Mouse (Mus musculus): Measurements from ENCODE around the gene Kremen1. TPM values are rescaled to one million over a fixed set of nuclear protein-coding genes. Genes with fewer than 3 reads are reported as not detected.

The Kremen1 gene
- polyA plus RNA-seq, 1 experiment from 2014 or later: 18.3 TPM

- DNase-seq (ENCODE audit: low spot score): no peak
- 34% methylated on average over 9 of the region's 9 CpGs for WGBS
- no peaks in the 10 kb centered on the region for H3K36me3 ChIP-seq (ENCODE audit: insufficient read depth, low read length)
- no peak for ATAC-seq (replicated peaks; ENCODE audit: low FRiP score, low read depth)
- H3K4me3 ChIP-seq (replicated peaks; ENCODE audit: low read depth, low read length): no peak overlapping the region
- no peaks in the 10 kb centered on the region for H3K9me3 ChIP-seq (replicated peaks; ENCODE audit: low read length)
- H3K27me3 ChIP-seq (ENCODE audit: insufficient read depth, low read length): no peaks in the 10 kb centered on the region
- H3K9ac ChIP-seq (ENCODE audit: low read depth, low read length): no peak overlapping the region
- TF ChIP-seq CTCF (IDR thresholded peaks at IDR 0.05; ENCODE audit: low read depth): no peak
- H3K4me1 ChIP-seq (replicated peaks; ENCODE audit: insufficient read depth, low read length): peaks cover 6% of the 10 kb centered on the region; the same call in 1 of the 2 replicates
- no peak overlapping the region for H3K27ac ChIP-seq
- no peak overlapping the region for H3K4me2 ChIP-seq (ENCODE audit: low read length)
These were observed 77.1 kb downstream of the Kremen1 start for GRCm38 (mm10) chr11:5184250-5184649.

GRCm38 (mm10) chr11:5182870-5183269, 78.5 kb downstream of the Kremen1 start:
- DNase-seq (ENCODE audit: low spot score) (no peak), ATAC-seq (replicated peaks; ENCODE audit: low FRiP score, low read depth) (no peak)
- no peak for TF ChIP-seq CTCF (IDR thresholded peaks at IDR 0.05; ENCODE audit: low read depth)
- WGBS: 67% methylated on average over 4 of the region's 4 CpGs
- H3K4me1 ChIP-seq (replicated peaks; ENCODE audit: insufficient read depth, low read length): peaks cover 6% of the 10 kb centered on the region; the same call in 1 of the 2 replicates
- H3K9ac ChIP-seq (ENCODE audit: low read depth, low read length): no peak overlapping the region
- no peaks in the 10 kb centered on the region for H3K36me3 ChIP-seq (ENCODE audit: insufficient read depth, low read length)
- no peak overlapping the region for H3K27ac ChIP-seq
- no peaks in the 10 kb centered on the region for H3K27me3 ChIP-seq (ENCODE audit: insufficient read depth, low read length)
- no peaks in the 10 kb centered on the region for H3K9me3 ChIP-seq (replicated peaks; ENCODE audit: low read length)
- no peak overlapping the region for H3K4me3 ChIP-seq (replicated peaks; ENCODE audit: low read depth, low read length)
- H3K4me2 ChIP-seq (ENCODE audit: low read length): no peak overlapping the region

- peak; percentile 98 for TF ChIP-seq CTCF (IDR thresholded peaks at IDR 0.05; ENCODE audit: low read depth)
- peak; percentile 52; the same call in 1 of the 2 replicates for ATAC-seq (replicated peaks; ENCODE audit: low FRiP score, low read depth)
- peak overlapping the region; percentile 31; the same call in 1 of the 2 replicates for H3K27ac ChIP-seq
- peak; percentile 80 for DNase-seq (ENCODE audit: low spot score)
- H3K9me3 ChIP-seq (replicated peaks; ENCODE audit: low read length): no peaks in the 10 kb centered on the region
- H3K4me3 ChIP-seq (replicated peaks; ENCODE audit: low read depth, low read length): no peak overlapping the region
- peaks cover 6% of the 10 kb centered on the region; the same call in 1 of the 2 replicates for H3K4me1 ChIP-seq (replicated peaks; ENCODE audit: insufficient read depth, low read length)
- H3K36me3 ChIP-seq (ENCODE audit: insufficient read depth, low read length): no peaks in the 10 kb centered on the region
- WGBS: 13% methylated on average over 13 of the region's 13 CpGs
- H3K9ac ChIP-seq (ENCODE audit: low read depth, low read length): no peak overlapping the region
- no peaks in the 10 kb centered on the region for H3K27me3 ChIP-seq (ENCODE audit: insufficient read depth, low read length)
- no peak overlapping the region for H3K4me2 ChIP-seq (ENCODE audit: low read length)
These were observed 79.4 kb downstream of the Kremen1 start for GRCm38 (mm10) chr11:5181850-5182404.

GRCm38 (mm10) chr11:5179391-5179790, 82.0 kb downstream of the Kremen1 start:
- Histone ChIP-seq H3K4me3 (replicated peaks; ENCODE audit: low read depth, low read length) (no peak overlapping the region), H3K4me1 (replicated peaks; ENCODE audit: insufficient read depth, low read length) (peaks cover 6% of the 10 kb centered on the region; the same call in 1 of the 2 replicates), H3K36me3 (ENCODE audit: insufficient read depth, low read length) (no peaks in the 10 kb centered on the region), H3K9me3 (replicated peaks; ENCODE audit: low read length) (no peaks in the 10 kb centered on the region), H3K4me2 (ENCODE audit: low read length) (no peak overlapping the region), H3K27ac (no peak overlapping the region), H3K27me3 (ENCODE audit: insufficient read depth, low read length) (no peaks in the 10 kb centered on the region), H3K9ac (ENCODE audit: low read depth, low read length) (no peak overlapping the region)
- ATAC-seq (replicated peaks; ENCODE audit: low FRiP score, low read depth) (no peak), DNase-seq (ENCODE audit: low spot score) (no peak)
- WGBS: 49% methylated on average over 8 of the region's 8 CpGs
- no peak for TF ChIP-seq CTCF (IDR thresholded peaks at IDR 0.05; ENCODE audit: low read depth)

GRCm38 (mm10) chr11:5177171-5177570, 84.2 kb downstream of the Kremen1 start:
- Histone ChIP-seq H3K27me3 (ENCODE audit: insufficient read depth, low read length) (no peaks in the 10 kb centered on the region), H3K4me3 (replicated peaks; ENCODE audit: low read depth, low read length) (no peak overlapping the region), H3K4me1 (replicated peaks; ENCODE audit: insufficient read depth, low read length) (no peaks in the 10 kb centered on the region), H3K9ac (ENCODE audit: low read depth, low read length) (no peak overlapping the region), H3K27ac (no peak overlapping the region), H3K9me3 (replicated peaks; ENCODE audit: low read length) (no peaks in the 10 kb centered on the region), H3K4me2 (ENCODE audit: low read length) (no peak overlapping the region), H3K36me3 (ENCODE audit: insufficient read depth, low read length) (no peaks in the 10 kb centered on the region)
- peak; percentile 46 for DNase-seq (ENCODE audit: low spot score)
- no peak for TF ChIP-seq CTCF (IDR thresholded peaks at IDR 0.05; ENCODE audit: low read depth)
- no peak for ATAC-seq (replicated peaks; ENCODE audit: low FRiP score, low read depth)
- WGBS: 69% methylated on average over 12 of the region's 12 CpGs

- Histone ChIP-seq H3K4me2 (ENCODE audit: low read length) (no peak overlapping the region), H3K27ac (no peak overlapping the region), H3K9me3 (replicated peaks; ENCODE audit: low read length) (no peaks in the 10 kb centered on the region), H3K27me3 (ENCODE audit: insufficient read depth, low read length) (no peaks in the 10 kb centered on the region), H3K36me3 (ENCODE audit: insufficient read depth, low read length) (no peaks in the 10 kb centered on the region), H3K4me3 (replicated peaks; ENCODE audit: low read depth, low read length) (no peak overlapping the region), H3K4me1 (replicated peaks; ENCODE audit: insufficient read depth, low read length) (no peaks in the 10 kb centered on the region), H3K9ac (ENCODE audit: low read depth, low read length) (no peak overlapping the region)
- DNase-seq (ENCODE audit: low spot score): no peak
- whole genome bisulfite sequencing: 62% methylated on average over 8 of the region's 8 CpGs
- TF ChIP-seq CTCF (IDR thresholded peaks at IDR 0.05; ENCODE audit: low read depth): no peak
- ATAC-seq (replicated peaks; ENCODE audit: low FRiP score, low read depth): no peak
These were observed 84.7 kb downstream of the Kremen1 start for GRCm38 (mm10) chr11:5176685-5177084.

GRCm38 (mm10) chr11:5175866-5176265, 85.5 kb downstream of the Kremen1 start:
- H3K9ac ChIP-seq (ENCODE audit: low read depth, low read length): no peak overlapping the region
- ATAC-seq (replicated peaks; ENCODE audit: low FRiP score, low read depth): no peak
- 88% methylated on average over 2 of the region's 2 CpGs for WGBS

More at GRCm38 (mm10) chr11:5175866-5176265, 85.5 kb downstream of the Kremen1 start:
- Histone ChIP-seq H3K27ac (no peak overlapping the region), H3K36me3 (ENCODE audit: insufficient read depth, low read length) (no peaks in the 10 kb centered on the region), H3K9me3 (replicated peaks; ENCODE audit: low read length) (no peaks in the 10 kb centered on the region), H3K4me1 (replicated peaks; ENCODE audit: insufficient read depth, low read length) (no peaks in the 10 kb centered on the region), H3K4me3 (replicated peaks; ENCODE audit: low read depth, low read length) (no peak overlapping the region), H3K27me3 (ENCODE audit: insufficient read depth, low read length) (no peaks in the 10 kb centered on the region), H3K4me2 (ENCODE audit: low read length) (no peak overlapping the region)
- DNase-seq (ENCODE audit: low spot score): no peak
- no peak for TF ChIP-seq CTCF (IDR thresholded peaks at IDR 0.05; ENCODE audit: low read depth)

All from kidney, postnatal 0 days (tissue).